Mouse (Mus musculus) spleen, postnatal 4 days (tissue): ENCODE measurements around the gene Tff1.

ENCODE experiments used
- DNase-seq, 2 experiments: peaks; one replicate each; pipeline ENCODE4 v3.0.0; 2022; ENCODE audit warnings: low spot score in 2 of 2

Tff1 gene

GRCm38 (mm10) chr17:31153785-31154184 is 11.3 kb downstream of the Tff1 start:
- DNase-seq = no peak

- no peak for DNase-seq
Measured at GRCm38 (mm10) chr17:31152966-31153499, 12.0 kb downstream of the Tff1 start.

DNA sequence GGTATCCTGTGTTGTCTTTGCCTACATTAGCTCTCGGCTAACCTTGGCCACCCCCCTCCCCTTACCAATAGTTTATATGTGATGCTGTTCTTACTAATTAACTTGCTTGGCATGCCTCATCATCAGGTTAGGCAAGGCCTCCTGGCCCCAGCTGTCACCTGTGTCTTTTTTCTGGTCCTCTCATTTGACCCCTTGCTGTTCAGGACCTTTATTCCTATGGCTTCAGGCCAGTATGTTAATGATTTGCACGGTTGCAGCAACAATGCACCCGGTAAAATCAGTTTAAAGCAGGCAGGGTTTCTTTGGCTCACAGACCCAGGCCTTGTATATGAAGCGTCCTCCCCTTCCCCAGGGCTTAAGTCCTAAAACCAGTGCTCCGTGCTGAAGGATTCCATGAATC is 12.6 kb downstream of the Tff1 start:
- no peak for DNase-seq

DNA sequence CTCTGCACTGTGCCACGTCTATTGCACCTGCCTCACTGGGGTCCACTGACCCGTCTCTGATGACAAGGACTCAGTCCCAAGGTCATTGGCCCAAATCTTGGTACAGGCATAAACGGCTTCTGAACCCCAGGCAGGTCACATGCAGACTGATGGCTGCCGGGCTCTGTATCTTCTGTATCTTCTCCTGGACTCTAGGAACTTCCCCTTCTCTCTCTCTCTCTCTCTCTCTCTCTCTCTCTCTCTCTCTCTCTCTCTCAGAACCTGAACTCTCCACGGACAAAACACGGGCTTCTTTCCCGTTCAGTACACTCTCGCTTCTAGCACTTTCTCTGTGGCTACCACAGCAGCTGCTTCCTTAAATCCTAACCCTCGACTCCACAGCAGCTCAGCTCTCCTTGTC is 19.1 kb downstream of the Tff1 start:
- DNase-seq = no peak

DNA sequence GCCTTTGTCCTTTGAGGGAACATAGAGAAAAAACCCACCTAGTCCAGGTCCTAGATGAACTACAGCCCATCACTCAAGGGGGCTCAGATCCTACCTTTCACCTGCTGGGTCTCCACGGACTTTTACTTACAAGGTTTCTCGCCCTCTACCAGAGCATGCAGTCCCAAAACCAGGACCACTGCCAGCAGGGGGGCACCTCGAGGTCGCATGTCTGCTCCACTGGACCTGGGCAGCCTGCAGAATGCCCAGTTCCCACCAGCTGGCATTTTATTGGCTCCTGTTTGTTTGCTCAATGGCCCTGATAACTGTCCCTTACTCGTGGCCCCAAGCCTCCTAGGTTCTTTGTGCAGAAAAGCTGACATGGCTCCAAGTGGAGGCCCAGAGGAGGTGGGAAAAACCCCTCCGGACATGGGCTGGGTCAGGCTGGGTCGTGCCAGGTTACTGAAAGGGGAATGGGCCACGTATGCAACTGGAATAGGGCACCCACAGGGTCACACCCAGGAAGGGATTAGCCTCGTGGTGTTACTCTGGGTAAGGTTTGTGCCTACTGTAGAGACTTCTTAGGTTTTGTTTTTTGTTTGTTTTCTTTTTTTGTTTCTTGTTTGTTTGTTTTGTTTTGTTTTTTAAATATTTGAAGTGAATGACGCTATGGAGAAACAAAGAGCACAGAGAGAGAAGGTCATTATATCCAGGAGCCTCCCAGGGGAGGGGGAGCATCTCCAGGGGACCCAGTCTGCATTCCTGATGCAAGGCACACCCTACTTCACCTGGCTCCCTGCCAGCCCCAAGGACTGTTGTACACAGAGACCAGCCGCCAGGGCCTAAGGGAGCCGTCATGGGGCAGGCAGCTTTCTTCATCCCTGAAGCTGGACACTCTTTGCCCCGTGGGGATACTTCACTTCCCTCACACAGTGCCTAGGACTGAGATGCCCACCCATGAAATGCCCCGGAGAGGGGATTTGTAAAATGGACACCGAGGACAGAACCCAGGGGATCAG is 20.7 kb downstream of the Tff1 start, which contains the start of gene Tff2:
TSS of gene Tff2 (minus strand) at position 243 of the 998 bp plus-strand sequence.
- no peak for DNase-seq

DNA sequence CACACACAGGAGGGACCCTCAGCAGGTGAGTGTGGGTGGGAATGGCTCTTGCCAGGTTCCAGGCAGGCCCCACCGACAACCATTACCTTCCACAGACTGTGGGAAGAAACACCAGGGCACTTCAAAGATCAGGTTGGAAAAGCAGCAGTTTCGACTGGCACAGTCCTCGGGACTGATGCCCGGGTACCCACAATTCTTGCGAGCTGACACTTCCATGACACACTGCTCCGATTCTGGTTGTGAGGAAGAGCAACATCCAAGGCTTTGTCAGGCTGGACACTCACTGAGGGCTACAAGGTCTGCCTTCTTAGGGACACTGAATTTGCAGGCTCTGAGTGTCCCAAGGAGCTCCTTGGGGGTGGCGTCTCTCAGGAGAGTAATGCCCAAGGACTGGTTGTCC is 23.0 kb downstream of the Tff1 start:
- no peak for DNase-seq

DNA sequence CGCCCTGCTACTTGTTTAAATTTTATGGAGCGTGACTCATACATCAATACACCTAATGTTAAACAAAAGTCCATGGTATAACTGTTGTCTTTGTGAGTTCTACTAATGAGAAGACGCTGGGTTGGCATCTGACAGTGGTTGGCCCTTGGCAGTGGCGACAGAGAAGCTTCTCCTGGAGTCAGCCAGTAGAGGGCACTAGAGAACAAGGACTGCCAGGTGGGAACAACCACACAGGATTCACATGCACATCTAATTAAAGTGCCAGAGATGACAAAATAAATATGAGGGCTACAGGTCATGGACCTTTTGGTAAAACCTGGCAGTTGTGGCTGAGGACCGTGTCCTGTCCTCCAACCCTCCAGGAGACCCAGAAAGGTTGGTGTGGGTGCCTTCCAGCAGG is 26.7 kb downstream of the Tff1 start:
- peak; percentile 58 to 78 for DNase-seq

GRCm38 (mm10) chr17:31136821-31137220 is 28.3 kb downstream of the Tff1 start:
- DNase-seq = no peak

DNA sequence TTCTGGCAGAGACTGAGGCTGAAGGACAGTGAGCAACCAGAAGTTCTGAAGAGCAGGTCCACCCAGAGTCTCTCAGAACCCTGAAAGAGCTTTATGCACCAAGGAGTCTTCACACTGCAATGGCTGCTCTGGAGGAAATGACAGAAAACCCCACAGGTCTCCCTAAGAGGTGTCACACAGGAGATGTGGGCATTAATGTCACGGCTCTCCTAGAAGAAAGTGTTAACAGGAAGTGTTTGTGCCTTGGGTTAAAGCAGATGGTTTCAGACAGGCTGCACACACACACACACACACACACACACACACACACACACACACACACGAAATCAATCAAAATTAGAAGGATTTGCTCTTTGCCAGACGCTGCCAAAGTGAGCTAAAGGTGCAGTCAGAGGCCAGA is 28.8 kb downstream of the Tff1 start:
- DNase-seq = no peak

GRCm38 (mm10) chr17:31134913-31135312 is 30.2 kb downstream of the Tff1 start:
- DNase-seq = no peak

GRCm38 (mm10) chr17:31133776-31134175 is 31.3 kb downstream of the Tff1 start:
- DNase-seq = no peak

DNA sequence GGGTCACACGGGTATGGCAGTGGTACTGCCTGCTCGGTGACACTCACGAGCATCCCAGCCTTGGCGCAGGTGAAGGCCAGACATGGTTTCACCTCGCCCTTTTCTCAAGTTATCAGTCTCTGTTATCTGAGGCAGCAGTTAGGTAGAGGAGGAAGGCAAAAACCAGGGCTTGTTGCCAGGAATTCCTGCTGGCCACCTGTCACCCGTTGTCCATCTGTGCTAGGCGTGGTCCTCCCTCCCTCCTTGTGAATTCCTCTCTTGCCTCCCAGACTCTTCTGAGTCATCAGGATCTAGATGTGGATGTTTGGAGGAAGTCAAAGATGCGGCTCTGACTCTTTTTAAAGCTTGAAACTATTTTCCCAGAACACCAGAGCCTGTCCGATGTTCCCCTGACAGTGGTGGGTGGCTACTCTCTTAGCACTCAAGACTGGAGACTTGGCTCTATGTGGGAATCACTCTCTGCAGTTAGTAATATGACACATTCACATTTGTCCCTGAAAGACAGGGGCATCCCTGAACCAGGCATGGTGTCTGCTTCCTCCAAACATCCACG is 33.7 kb downstream of the Tff1 start:
- no peak for DNase-seq

GRCm38 (mm10) chr17:31129452-31129851 is 35.6 kb downstream of the Tff1 start, which contains the start of gene Tff3:
TSS of gene Tff3 (minus strand) at chr17:31129646.
- DNase-seq = no peak

- DNase-seq = no peak
Measured at GRCm38 (mm10) chr17:31128708-31129318, 36.3 kb downstream of the Tff1 start.

- no peak for DNase-seq
Measured at GRCm38 (mm10) chr17:31125548-31126266, 39.4 kb downstream of the Tff1 start.

GRCm38 (mm10) chr17:31121975-31122374 is 43.1 kb downstream of the Tff1 start:
- DNase-seq = peak; percentile 55 to 86

- peak; percentile 74 to 92 for DNase-seq
Measured at GRCm38 (mm10) chr17:31119429-31119828, 45.6 kb downstream of the Tff1 start.

- DNase-seq = no peak
Measured at GRCm38 (mm10) chr17:31117946-31118345, 47.1 kb downstream of the Tff1 start.

- DNase-seq = no peak
Measured at GRCm38 (mm10) chr17:31116063-31116462, 49.0 kb downstream of the Tff1 start.

DNA sequence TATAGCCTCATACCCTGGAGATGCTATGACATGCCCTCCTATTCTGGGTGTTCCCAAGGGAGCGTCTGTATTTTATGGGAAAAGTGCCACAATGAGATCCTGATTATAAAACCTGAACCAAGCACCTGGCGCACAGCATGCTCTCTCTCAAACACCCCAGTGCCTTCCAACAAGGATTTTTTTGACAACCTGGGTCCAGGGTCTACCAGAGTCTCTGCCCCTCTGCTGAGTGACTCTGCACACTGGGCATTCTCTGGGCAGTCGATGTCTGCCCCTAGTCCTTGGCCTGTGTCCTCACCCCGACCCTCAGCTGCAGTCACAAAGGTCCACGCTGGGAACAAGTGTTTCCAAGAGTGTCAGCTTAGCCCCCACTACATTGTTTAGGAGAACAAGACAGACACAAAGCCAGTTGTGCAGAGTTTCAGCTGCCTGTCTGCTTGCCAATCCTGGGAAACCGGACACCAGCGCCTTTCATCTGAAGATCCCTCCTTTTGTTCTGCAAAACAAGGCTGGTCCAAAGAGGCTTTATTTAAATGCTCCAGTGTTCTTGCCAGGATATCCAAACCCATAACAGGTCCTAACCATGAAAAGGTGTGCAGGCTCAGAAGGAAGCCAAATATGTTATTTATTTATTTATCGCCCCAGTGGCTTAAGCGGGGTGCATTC is 51.8 kb downstream of the Tff1 start:
- DNase-seq = no peak
